Comparison of ENCODE assay signal across 14 mouse cellular contexts in the genomic region with DNA sequence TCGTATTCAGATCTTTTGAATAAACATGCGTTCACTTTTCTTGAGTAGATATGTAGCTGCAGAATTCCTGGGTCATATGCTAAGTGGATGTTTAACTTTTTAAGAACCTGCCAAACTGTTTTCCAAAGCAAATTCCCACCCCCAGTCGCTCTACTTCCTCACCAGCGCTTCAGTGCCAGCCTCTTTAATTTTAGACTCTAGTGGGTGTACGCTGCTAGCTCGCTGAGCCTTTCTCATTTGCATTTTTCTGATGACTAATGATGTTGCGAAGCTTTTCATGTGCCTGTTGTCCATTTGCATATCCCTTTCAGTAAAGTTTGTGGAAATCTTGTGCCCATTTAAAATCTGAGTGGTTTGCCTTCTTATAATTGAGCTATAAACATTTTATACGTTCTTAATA.
DNase-seq lines count a peak whose midpoint lies in the region; ATAC-seq and TF ChIP-seq lines count a peak whose summit lies in the region.
"Had no signal": no experiment of that assay in that cellular context is flagged by ENCODE, and none has a peak within 500 bp of the region (broad histone marks: within the 10 kb centered on the region; RNA-seq: fewer than 3 reads in every experiment).

No protein-coding gene starts in this region.

- no peaks in the 10 kb centered on the region for H3K4me1 ChIP-seq in kidney, embryonic 16.5 days (ENCODE audit: insufficient read depth, low read length)
- H3K4me1 ChIP-seq in forebrain, embryonic 12.5 days: peaks cover 9% of the 10 kb centered on the region
- no peaks in the 10 kb centered on the region for H3K4me1 ChIP-seq in heart, adult 2 months (ENCODE audit: control insufficient read depth, insufficient read depth, low read length)
- H3K4me1 ChIP-seq: limb, embryonic 12.5 days; lung, embryonic 15.5 days; midbrain, embryonic 13.5 days had no signal

- no peak overlapping the region for H3K9ac ChIP-seq in kidney, embryonic 16.5 days (replicated peaks; ENCODE audit: low read length)
- no peak overlapping the region for H3K9ac ChIP-seq in forebrain, embryonic 12.5 days
- H3K9ac ChIP-seq in heart, adult 2 months (ENCODE audit: low read depth, low read length): no peak overlapping the region
- H3K9ac ChIP-seq: limb, embryonic 12.5 days; lung, embryonic 15.5 days; midbrain, embryonic 13.5 days had no signal

- DNase-seq in kidney, adult 18-20 months: peak; percentile 7
- peak; percentile 53 to 83 for DNase-seq in layer of hippocampus, adult 18-20 months (ENCODE audit: low spot score in 2 of 2)
- peak; percentile 28 to 49 for DNase-seq in left cerebral cortex, postnatal 36 days (ENCODE audit: low spot score in 2 of 2)
- DNase-seq in thymus, postnatal 25 days: no peak
- no peak for DNase-seq in embryo, embryonic 11 days
- no peak for DNase-seq in heart, adult 2 months
- DNase-seq: adrenal gland, postnatal 14 days; cerebellum, postnatal 10 days had no signal

- H3K4me3 ChIP-seq in kidney, embryonic 16.5 days (ENCODE audit: low read length): no peak overlapping the region
- H3K4me3 ChIP-seq in forebrain, embryonic 12.5 days (replicated peaks): no peak overlapping the region
- no peak overlapping the region for H3K4me3 ChIP-seq in heart, adult 2 months
- H3K4me3 ChIP-seq: hindbrain, embryonic 10.5 days; limb, embryonic 12.5 days; lung, embryonic 15.5 days; midbrain, embryonic 13.5 days had no signal

- H3K4me2 ChIP-seq in kidney, embryonic 16.5 days (replicated peaks; ENCODE audit: low read depth, low read length): no peak overlapping the region
- H3K4me2 ChIP-seq in forebrain, embryonic 12.5 days: no peak overlapping the region
- H3K4me2 ChIP-seq: limb, embryonic 12.5 days; lung, embryonic 15.5 days; midbrain, embryonic 13.5 days had no signal

- no peak for TF ChIP-seq EP300 in heart, adult 2 months (IDR thresholded peaks at IDR 0.05; ENCODE audit: insufficient read depth, low read depth, low read length)

- TF ChIP-seq CTCF in heart, adult 2 months (IDR thresholded peaks at IDR 0.05): no peak

- 71% methylated on average over 8 of the region's 8 CpGs for WGBS in kidney, embryonic 16.5 days
- WGBS in forebrain, embryonic 12.5 days: 26% methylated on average over 8 of the region's 8 CpGs
- WGBS in heart, adult 2 months: 77% methylated on average over 8 of the region's 8 CpGs

- H3K27me3 ChIP-seq in kidney, embryonic 16.5 days (ENCODE audit: insufficient read depth, low read length): no peaks in the 10 kb centered on the region
- H3K27me3 ChIP-seq in forebrain, embryonic 12.5 days: peaks cover 15% of the 10 kb centered on the region; the same call in 1 of the 2 replicates
- no peaks in the 10 kb centered on the region for H3K27me3 ChIP-seq in heart, adult 2 months (ENCODE audit: control insufficient read depth, insufficient read depth, low read length)
- H3K27me3 ChIP-seq: limb, embryonic 12.5 days; lung, embryonic 15.5 days; midbrain, embryonic 13.5 days had no signal

- intact Hi-C loops in left cerebral cortex, postnatal 36 days (cut with DNase I): no loop called here
- intact Hi-C loops in heart, adult 2 months (cut with DNase I): no loop called here

- no peaks in the 10 kb centered on the region for H3K79me2 ChIP-seq in heart, adult 2 months (replicated peaks; ENCODE audit: control insufficient read depth, insufficient read depth, low read length)

- TF ChIP-seq POLR2A in heart, adult 2 months (IDR thresholded peaks at IDR 0.05; ENCODE audit: insufficient read depth, low read depth, low read length): no peak

- H3K9me3 ChIP-seq in kidney, embryonic 16.5 days (ENCODE audit: low read length): no peaks in the 10 kb centered on the region
- H3K9me3 ChIP-seq in forebrain, embryonic 12.5 days: no peaks in the 10 kb centered on the region
- H3K9me3 ChIP-seq: hindbrain, embryonic 10.5 days; limb, embryonic 12.5 days; lung, embryonic 15.5 days; midbrain, embryonic 13.5 days had no signal

- H3K36me3 ChIP-seq in kidney, embryonic 16.5 days (ENCODE audit: insufficient read depth, low read length): no peaks in the 10 kb centered on the region
- H3K36me3 ChIP-seq in forebrain, embryonic 12.5 days (replicated peaks): no peaks in the 10 kb centered on the region
- no peaks in the 10 kb centered on the region for H3K36me3 ChIP-seq in heart, adult 2 months (ENCODE audit: control insufficient read depth, insufficient read depth, low read length)
- H3K36me3 ChIP-seq: hindbrain, embryonic 10.5 days; limb, embryonic 12.5 days; lung, embryonic 15.5 days; midbrain, embryonic 13.5 days had no signal

- ATAC-seq in kidney, embryonic 16.5 days (ENCODE audit: low FRiP score, low TSS enrichment): no peak
- ATAC-seq in forebrain, embryonic 12.5 days (ENCODE audit: low FRiP score): peak; percentile 75; the same call in 1 of the 2 replicates
- ATAC-seq: midbrain, embryonic 13.5 days had no signal

- no peak overlapping the region for H3K27ac ChIP-seq in kidney, embryonic 16.5 days (ENCODE audit: low read length)
- no peak overlapping the region for H3K27ac ChIP-seq in forebrain, embryonic 12.5 days
- no peak overlapping the region for H3K27ac ChIP-seq in heart, adult 2 months
- H3K27ac ChIP-seq: hindbrain, embryonic 10.5 days; limb, embryonic 12.5 days; lung, embryonic 15.5 days; midbrain, embryonic 13.5 days had no signal

Comparison
In these comparisons a context has a peak if more than half of its experiments do, and no peak if none do; other contexts are left out.
1. DNase-seq: peak in kidney, adult 18-20 months (single experiment), layer of hippocampus, adult 18-20 months (2 of 2) and left cerebral cortex, postnatal 36 days (2 of 2); none in thymus, postnatal 25 days (single experiment), embryo, embryonic 11 days (single experiment) and heart, adult 2 months (0 of 2).